Mouse (Mus musculus): ENCODE measurements around the gene 4933430I17Rik.

GRCm38 (mm10) chr4:62509946-62510345 is 15.2 kb upstream of the 4933430I17Rik start:
- no peak for TF ChIP-seq POLR2A (IDR thresholded peaks at IDR 0.05; ENCODE audit: low read depth, low read length)
- TF ChIP-seq CTCF (IDR thresholded peaks at IDR 0.05; ENCODE audit: extremely low read depth, insufficient read length, insufficient replicate concordance, low read depth, low read length) = no peak
